Mouse (Mus musculus) embryo, embryonic 11 days (tissue): ENCODE results near the gene Prlr.

Experiments
- DNase-seq: peaks from one replicate; pipeline ENCODE4 v3.0.0-alpha.2; 2015

The Prlr gene

DNA sequence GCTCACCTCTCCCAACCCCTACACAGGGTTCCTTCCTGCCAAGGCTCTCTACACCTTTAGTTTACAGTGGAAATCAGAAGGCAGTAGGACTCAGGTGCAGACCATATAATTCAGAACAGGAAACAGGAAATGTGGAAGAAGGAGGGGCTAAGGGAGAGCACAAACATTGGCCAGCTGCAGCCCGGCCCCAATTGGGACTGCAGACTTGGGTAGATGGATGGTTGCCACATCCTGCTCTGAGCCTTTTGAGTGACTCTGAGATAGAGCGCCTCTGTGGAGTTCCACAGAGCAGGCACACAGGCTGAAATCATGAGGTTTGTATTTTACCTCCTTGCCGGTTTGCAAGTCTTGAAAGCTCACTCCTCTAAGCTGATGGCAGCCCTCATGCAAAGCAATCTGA lies 59.8 kb downstream of the Prlr start:
- DNase-seq = no peak

DNA sequence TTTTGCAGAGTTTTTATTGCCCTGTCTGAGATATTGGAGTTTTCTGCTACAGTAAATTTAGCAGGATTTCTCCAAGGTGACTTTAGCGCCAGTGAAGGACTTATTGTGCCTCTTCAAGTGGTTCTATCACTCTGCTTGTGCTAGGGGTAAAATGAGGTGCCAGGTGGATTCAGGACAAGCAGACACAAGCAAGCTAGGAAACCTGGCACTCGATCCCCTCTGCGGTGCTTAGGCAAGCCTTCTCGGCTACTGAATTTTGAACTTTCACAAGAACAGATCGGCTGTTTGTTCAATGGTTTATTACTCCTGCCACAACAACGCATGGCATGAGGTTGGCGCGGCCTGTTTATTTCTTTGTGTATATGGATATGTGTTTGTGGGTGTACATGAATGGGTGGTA lies 61.4 kb downstream of the Prlr start:
- no peak for DNase-seq

DNA sequence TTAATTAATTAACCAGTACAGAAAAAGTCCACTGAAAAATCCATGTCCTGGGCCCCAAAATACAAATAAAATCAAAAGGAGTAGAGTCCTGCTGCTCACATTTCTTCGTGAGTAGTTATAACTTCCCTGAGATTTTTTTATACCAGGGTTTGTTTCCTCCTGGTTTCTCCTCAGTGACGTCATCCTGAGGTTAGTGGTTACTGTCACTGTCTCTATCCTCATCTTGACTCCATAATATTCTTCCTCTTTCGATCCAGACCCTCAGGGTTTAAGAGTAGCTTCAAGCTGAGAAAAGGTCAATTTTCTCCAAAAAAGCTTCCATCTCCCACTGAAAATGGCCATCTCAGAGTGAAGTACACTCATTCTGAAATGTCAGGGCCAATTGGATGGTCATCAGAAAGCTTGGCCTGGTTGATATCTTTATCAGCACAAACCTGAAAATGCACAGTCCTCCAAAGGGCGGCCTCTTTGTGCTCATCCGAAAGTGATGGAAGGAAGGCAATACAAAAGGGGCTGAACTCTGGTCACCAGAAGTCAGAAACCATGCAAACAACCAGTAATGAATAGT lies 63.3 kb downstream of the Prlr start:
- DNase-seq = no peak

DNA sequence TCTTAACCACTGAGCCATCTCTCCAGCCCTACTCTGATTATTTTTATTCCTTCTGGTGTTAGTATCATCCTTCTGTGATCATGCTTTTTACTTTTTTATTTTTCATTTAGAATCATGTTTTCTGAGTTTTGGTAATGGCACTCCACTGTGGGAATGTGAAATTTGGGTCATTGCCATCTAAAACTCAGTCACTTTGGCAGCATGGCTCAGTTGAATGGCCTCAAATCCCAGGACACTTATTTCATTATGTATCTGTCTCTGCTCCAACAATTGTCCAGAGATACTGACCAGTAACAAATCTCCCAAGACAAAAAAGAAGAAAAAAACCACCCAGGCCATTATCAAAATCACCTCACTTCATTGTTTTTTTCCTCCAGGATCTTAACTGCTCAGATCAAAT lies 65.2 kb downstream of the Prlr start:
- DNase-seq = no peak

DNA sequence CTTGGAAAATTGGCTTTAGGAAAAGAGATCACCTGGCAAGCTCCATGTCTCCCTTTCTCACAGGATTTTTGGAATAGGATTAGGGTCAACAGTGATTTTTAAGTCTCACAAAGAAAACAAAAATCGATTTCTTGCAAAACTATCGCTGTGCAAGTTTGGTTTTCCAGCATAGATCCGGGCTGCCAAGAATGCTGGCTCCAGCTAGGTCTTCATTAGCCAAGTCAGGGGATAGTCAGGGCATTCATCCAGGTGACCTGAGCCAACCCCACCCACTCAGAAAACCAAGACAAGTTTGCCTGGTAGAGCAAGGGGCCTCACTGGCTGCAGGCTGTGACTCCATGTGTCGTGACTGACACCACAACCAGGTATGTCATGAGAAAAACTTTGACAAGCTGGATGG lies 72.2 kb downstream of the Prlr start:
- DNase-seq = no peak

DNA sequence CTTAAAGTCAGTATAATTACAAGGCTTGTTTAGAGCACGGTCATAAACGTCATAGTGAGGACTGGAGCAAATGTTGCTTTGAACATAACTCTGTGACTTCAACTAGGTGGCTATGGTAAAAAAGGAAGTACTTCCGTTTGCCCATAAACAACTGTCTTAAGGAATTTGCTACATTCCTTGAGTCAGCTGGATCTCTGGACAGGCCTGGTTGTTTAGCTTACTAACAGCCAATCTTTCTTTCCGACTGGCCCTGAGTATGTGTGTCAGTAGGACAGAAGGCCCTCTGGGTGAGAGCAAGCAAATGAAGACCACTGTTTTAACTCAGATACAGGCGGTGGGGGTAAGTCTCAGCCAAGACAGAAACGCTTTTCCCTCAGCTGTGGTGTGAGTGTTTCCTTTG lies 73.7 kb downstream of the Prlr start:
- no peak for DNase-seq

DNA sequence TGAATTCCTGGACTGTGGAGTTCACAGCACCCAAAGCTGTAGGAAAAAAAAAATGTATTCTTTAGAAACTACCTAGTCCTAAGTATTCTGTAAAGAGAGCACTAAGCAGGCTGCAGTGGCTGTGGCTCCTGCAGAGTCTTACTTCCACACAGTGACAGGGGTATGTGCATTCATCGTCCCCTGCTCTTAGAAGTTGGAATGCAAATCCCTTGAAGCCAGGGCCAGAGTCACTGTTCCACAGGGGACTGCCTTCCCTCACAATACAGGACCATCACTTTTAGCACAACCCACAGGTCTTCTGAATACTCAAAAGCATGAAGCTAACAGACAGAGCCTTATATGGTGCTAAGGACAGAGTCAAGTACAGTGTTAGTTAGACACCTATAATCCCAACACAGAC lies 75.5 kb downstream of the Prlr start:
- DNase-seq = no peak

DNA sequence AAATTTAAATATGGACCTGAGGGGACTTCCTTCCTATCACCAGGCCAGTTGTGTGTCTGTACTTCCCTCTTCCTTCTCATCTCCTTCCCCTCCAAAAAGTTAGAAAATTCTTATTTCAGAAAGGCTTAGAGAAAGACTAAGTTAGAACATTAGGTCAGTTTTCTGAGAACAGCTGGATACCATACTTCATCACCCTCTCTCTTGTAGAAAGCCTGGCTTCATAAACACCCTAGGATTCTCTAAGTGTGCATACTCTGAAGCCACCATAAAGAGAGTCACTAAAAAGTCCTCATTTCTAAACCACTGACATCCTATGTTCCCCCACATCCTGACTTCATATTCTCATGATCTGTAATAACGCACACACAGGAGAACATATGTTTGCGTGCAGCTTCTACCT lies 85.2 kb downstream of the Prlr start:
- DNase-seq = no peak

DNA sequence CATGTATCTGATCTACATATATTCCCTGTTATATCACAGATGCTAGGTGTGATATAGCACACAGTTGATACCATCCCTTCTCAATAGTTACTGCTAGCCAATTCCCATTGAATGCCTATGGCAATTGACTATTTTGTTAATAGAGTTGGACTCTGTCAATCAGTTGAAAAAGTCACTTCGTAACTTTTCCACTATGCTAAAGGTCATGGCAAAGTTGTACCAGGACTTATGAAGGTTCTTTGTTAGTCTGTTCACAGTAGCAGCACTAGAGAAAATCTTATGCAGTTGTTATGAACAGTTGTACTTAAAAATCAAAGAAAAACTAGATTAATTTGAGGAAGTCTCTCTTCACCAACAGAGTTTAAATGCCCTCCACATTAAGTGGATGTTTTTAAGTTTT lies 85.6 kb downstream of the Prlr start:
- DNase-seq = no peak

DNA sequence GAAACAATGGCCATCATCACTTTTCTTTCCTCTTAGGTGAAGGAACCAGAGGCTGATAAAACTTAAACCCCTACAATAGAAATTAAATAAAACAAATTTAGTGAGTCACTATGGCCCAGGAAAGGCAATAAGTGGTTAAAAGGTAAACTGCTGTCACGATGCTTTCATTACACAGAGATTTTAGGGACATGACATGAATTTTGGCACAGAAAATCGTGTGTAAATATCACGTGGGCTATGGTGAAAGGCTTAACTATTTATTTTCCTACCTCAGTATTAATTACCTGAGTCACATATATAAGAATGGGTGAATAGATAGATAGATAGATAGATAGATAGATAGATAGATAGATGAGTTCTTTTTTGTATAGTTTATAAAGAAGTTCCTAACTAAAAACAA lies 86.4 kb downstream of the Prlr start:
- DNase-seq = no peak

DNA sequence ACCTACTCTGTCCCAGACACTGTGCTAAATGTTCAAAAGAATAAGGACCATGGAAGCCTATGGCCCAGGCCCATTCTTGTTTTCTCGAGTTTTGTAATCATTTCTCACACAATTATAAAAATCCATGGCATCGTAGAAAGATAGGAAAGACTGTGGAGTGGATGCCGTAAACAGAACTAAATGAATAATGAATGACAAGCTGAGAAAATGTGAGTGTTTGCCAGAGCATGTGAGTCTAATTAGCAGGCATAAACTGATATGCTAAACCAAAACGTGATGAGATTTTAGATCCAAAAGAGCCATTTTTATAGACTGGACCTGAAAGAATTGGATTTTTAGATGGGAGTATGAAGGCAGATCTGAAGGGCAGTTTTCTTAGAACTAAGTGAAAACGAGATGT lies 87.8 kb downstream of the Prlr start:
- no peak for DNase-seq

DNA sequence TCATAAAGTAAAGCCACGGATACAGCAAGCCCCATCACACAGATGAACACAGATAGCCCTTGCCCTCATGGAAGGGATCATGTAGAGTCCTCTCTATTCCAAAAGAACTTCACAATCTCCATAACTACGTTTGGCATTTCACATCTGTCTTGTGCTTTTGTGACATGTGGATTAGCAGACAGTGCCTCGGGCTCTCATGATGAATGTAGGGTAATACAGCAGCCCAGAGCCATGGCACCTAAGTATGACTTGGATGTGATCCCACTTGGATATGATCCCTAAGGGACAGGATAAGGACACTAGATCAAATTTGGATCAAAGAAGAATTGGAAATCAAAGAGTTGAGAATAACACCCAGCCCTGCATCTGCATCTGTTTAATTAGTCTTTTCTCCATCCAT lies 90.2 kb downstream of the Prlr start:
- no peak for DNase-seq

DNA sequence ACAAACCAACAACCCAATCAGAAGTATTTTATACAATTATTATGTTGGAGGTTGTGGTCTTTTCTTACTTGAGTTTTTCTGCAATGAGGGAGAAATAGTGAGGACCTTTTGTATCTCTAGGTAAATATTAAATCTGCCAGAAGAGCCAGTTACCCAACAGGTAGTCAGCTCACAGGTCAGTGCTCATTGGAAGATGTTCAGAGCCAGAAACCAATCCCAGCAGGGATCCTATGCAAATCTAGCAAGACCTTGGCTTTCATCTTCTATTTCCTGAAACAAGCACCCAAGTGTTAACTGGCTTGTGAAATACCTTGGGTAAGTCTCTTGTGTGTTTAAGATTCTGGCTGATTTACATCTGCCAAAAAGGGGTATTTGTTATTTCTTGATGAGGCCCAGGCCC lies 99.3 kb downstream of the Prlr start:
- no peak for DNase-seq

DNA sequence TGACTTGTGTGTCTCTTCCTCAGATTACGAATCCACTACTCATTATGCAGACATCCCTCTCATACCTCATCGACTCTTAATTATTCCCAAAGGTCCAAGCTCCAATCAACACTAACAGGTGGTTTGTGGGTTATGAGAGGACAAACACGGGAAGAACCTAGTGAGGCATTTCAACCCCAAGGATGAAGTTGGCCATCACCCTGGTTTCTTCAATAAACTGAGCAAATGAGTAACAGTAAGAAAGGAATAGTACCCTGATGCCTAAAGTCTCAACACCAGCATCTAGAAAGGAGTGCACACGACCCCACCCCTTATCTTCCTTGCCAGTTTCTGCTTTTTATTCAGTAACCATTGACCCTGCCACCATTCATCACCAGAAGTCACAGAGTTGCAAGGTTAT lies 100.4 kb downstream of the Prlr start:
- DNase-seq = no peak

DNA sequence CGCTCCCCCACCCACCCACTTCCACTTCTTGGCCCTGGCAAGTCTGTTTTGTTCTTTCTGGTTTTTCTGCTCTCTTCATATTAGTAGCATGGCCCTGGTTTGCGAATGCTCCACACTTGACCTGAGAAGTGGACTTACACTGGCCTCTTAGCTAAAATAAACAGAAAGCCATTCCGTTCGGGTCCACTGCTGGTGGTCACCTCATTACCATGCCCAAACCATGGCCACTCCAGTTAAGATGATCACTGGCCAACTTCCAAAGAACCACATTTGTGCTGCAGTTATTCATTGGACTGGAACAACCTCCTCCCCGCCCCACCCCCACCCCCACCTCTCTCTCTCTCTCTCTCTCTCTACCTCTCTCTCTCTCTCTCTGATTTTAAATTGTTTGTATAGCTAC lies 104.5 kb downstream of the Prlr start:
- DNase-seq = no peak

DNA sequence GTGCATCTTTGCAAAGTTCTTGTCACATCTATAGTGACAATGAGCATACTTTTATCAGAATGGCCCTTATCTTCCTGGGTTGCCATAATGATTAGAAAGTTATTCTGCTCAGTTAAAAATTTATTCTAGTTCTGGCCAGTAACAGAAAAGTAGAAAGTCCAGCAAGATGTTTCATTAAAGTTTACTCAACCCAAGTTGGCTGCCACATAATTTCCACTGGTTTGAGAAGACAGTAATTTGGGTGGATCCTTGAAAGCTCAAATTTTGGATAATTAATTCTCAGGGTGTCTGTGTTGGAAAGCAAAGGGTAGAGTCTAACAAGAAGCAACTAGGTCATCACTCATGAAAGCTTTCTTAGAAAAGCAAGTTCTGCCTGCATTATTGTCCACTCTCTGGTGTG lies 106.6 kb downstream of the Prlr start:
- DNase-seq = no peak

DNA sequence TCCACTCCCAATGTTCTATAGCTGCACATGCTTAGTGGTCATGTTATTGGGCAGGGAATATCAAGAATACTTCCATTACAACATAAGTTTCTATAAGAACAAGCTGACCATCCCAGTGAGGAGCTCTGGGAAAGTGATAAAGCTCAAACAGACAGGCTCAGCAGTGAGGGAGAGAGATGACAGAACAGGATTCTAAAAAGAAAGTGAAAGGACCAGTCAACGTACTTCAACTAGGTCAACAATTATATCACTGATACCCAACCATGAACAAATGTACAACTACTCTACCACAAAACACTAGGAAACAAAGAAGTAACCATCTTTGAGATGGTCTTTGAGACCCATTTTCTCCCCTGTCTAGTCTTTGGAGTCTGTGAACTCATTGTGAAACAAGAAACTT lies 119.5 kb downstream of the Prlr start:
- no peak for DNase-seq

DNA sequence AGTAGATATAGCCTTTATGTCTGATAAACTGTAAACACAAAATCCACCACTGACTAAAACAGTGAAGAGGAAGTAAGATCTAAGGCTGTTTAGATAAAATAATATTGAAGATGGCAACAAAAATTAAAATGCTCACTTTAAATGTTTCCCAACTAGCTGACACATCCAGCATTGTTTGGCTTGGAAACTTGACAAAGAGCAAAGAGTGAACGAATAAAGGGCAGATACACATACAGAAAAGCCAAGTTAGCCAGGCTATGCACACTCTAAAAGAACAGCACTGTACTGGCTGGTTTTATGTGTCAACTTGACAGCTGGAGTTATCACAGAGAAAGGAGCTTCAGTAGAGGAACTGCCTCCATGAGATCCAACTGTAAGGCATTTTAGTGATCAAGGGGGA lies 121.0 kb downstream of the Prlr start:
- DNase-seq = no peak

DNA sequence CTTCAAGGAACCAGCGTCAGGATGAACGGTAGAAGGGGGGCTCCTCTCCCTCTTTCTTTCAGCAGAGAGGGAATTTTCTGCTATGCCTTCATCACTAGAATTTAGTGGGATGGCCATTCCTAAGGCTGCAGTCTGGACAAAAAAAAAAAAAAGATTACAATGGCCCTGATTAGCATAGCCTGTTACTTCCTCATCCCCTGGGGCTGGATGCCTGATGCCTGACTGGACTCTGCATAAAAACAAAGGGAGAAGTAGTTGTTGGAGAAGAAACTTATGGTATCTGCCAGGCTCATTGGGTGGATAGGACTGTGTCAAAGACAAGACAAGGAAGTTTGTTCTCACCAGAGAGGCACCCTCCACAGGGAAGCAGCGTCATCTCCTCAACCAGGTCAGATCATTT lies 122.4 kb downstream of the Prlr start:
- DNase-seq = no peak

DNA sequence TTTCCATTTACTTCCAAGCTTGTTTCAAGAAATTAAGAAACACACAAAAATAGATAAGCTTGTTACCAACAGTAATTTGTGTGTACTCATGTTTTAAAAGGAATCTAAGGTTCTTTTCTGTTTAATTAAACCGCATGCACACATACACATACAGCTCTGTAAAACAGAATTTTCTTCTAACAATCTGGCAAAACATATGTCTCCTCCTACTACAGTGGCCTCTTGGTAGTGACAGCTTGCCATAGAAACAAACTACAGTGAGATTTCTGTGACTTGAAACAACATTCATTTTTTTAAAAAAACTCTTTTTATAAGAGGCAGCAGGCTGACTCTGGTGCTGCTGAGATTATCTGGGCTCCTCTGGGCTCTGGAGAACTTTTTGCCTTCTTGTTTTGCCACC lies 129.4 kb downstream of the Prlr start:
- DNase-seq = no peak

DNA sequence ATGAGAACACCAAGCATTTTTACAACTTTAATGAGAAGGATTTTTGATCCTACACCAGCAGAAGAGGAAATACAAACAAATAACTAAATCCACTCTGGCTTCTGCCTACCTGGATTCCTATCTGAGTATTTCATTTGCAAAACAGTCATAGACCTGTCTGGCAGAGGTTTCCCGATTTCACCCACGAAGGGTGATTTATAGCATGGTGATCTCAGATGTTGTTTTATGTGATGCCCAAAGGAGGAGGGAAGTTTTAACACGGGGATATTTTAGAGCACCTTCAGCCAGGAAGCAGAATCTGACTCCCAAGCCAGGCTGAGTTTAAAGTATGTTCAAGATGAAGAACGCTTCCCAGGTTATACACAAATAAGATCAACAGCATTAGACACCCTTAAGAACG lies 134.8 kb downstream of the Prlr start:
- no peak for DNase-seq

DNA sequence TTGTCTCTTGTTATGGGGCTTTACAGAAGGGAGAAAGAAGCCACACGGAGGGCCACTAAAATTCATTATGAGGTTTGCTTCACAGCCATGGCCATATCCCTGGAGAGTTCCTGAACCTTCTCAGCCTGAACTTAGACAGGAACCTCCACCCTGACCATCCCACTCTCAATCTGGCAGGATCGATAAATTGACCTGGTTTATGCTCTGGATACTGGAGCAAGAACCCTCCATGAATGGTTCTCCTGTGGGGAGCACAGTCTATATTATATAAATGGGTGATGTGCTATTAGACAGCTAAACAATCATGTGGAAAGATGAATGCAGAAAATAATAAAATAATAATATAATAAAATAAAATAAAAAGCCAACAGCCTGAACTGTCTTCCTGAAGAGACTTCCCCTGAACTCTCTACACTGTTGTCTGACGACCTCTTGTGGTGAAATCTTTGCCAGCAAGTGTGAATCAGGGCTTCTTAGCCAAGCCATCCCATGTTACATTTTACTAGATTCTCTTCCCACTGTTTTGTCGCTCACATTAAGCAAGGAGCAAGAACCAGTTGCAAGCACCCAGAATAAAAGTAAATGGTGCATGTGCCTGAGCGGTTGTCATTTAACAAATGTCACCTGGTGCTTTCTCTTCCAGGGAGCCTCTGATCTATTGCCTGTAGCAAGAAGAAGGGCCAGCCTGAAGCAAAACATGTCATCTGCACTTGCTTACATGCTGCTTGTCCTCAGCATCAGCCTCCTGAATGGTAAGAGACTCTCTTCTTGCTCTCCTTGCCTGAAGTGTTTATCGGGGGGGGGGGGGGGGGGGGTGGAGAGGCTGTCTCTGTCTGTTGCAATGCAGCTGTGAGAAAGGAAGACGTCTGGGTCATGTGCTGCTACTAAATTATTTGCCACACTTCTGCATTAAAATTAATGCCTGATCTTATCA lies 136.8 kb downstream of the Prlr start:
- peak; percentile 63 for DNase-seq

DNA sequence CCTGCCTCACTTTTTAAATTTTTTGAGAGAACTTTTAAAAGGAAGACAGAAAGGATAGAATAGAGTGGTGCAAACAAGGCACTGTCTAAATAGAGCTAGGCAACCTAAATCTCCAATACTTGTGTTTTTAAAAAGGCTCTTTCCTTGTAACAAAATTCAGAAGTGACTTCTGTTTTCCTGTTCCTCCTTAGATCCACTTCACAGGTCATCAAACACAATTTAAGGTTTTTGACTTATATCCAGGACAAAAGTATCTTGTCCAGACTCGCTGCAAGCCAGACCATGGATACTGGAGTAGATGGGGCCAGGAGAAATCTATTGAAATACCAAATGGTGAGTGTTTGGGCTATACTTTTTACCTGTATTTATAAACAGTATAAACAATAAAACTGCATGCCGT lies 148.0 kb downstream of the Prlr start, which contains the start of gene Gm21973:
Gene Gm21973 (plus strand): TSS at position 301 of the 400 bp plus-strand sequence.
- no peak for DNase-seq

DNA sequence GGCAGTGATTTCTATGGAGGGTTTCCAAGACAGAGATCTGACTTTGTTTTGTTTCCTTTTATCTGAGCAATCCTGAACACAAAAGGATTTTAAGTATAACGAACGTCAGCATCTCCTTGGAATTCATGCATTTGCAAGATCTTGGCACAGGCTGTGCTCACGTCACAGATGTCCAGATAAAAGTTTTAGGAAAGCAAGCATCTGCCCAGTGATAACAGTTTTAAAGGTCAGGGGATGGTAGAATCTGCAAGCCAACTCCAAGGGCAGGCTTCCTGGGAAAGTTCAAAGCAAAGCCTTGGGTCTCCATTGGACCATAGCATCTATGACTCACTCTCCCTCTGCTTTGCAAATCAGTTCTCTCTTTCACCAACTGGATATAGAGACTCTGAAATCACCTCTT lies 153.6 kb downstream of the Prlr start:
- DNase-seq = no peak

DNA sequence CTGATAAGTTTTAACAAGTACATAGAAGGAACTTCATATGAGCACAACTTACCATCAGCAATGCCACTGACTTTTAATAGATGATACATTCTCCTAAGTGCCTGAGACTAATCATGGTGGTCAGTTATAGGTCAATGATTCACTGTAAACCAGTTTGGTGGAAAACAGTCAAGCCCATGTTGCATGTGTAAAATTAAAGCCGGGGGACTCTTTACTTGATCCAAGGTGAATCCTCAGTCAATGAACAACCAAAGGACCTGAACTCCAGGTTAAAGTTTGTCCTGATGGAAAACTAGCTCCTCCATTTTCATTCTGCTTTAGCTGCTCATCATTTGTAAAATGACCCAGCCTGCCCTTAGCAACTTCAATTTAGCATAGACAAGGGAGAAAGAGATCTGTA lies 155.5 kb downstream of the Prlr start:
- no peak for DNase-seq
